Mouse (Mus musculus) heart, postnatal 4 days (tissue): ENCODE results near the gene Kng2. TPM values are rescaled to one million over a fixed set of nuclear protein-coding genes. Genes with fewer than 3 reads are reported as not detected.
"Not testable (repeated sequence)": the region's sequence is repeated elsewhere in the genome, so short reads cannot be mapped to it uniquely, and the experiment has no call there.

Experiments used
- DNase-seq: peaks from one replicate; pipeline ENCODE4 v3.0.0; 2021
- total RNA-seq, 2 experiments: library from RNA; stranded (reverse); gene quantifications; 2 replicates each; pipeline ENCODE4 v1.2.3; 2021

Kng2 gene
- total RNA-seq, 2 experiments from 2014 or later = not detected

GRCm38 (mm10) chr16:22955397-22956084, 73.7 kb downstream of the Kng2 start:
- DNase-seq = no peak

GRCm38 (mm10) chr16:22953069-22953468, 76.2 kb downstream of the Kng2 start:
- DNase-seq = no peak

- DNase-seq = no peak
These were observed 78.4 kb downstream of the Kng2 start, which contains the start of gene Hrg for GRCm38 (mm10) chr16:22950840-22951395. Hrg (plus strand) TSS chr16:22951072.

- no peak for DNase-seq
These were observed 81.9 kb downstream of the Kng2 start for GRCm38 (mm10) chr16:22947371-22947770.

- DNase-seq = not testable (repeated sequence)
These were observed 87.3 kb downstream of the Kng2 start for GRCm38 (mm10) chr16:22941825-22942476.

GRCm38 (mm10) chr16:22939120-22939695, 90.1 kb downstream of the Kng2 start:
- DNase-seq = no peak

- DNase-seq = no peak
These were observed 90.7 kb downstream of the Kng2 start for GRCm38 (mm10) chr16:22938541-22938940.

- no peak for DNase-seq
These were observed 91.7 kb downstream of the Kng2 start for GRCm38 (mm10) chr16:22937631-22938030.

Other genes starting within 250 kb of the Kng2 start
- gene Crygs, start 217.9 kb downstream of the Kng2 start, total RNA-seq = not detected
- 10 to 100 TPM in 1 of 2 experiments, 1 to 10 TPM in 1; 9.9 to 11.7 TPM for gene Tbccd1, start 171.8 kb downstream of the Kng2 start, total RNA-seq
- 10 to 100 TPM; 68.4 to 69.1 TPM for gene Dnajb11, start 171.6 kb downstream of the Kng2 start, total RNA-seq
- 1 to 10 TPM; 8.6 to 9.8 TPM for gene Ahsg, start 138.2 kb downstream of the Kng2 start, total RNA-seq
- not detected for gene Fetub, start 111.1 kb downstream of the Kng2 start, total RNA-seq
- gene Hrg, start 78.4 kb downstream of the Kng2 start, total RNA-seq = not detected
- under 1 TPM; 0.18 to 0.45 TPM for gene Kng1, start 28.4 kb upstream of the Kng2 start, total RNA-seq
- gene Eif4a2, start 78.0 kb upstream of the Kng2 start, total RNA-seq = 100 to 1,000 TPM; 206 to 231 TPM
- gene Rfc4, start 98.3 kb upstream of the Kng2 start, total RNA-seq = 10 to 100 TPM; 34.9 to 37.4 TPM
- 1 to 10 TPM; 4.9 to 6.2 TPM for gene Adipoq, start 117.1 kb upstream of the Kng2 start, total RNA-seq
- gene St6gal1, start 195.3 kb upstream of the Kng2 start, total RNA-seq = 10 to 100 TPM; 19.8 to 20.3 TPM